Mouse (Mus musculus) urinary bladder, postnatal 14 days (tissue): ENCODE measurements around the gene Smarcc1.
A peak's percentile ranks its signal among the peaks of the same experiment; 100 is the strongest.
"Not testable (repeated sequence)": the region's sequence is repeated elsewhere in the genome, so short reads cannot be mapped to it uniquely, and the experiment has no call there.

Experiments
- DNase-seq: peaks from one replicate; pipeline ENCODE4 v3.0.0; 2021; ENCODE audit warnings: low spot score

The Smarcc1 gene

DNA sequence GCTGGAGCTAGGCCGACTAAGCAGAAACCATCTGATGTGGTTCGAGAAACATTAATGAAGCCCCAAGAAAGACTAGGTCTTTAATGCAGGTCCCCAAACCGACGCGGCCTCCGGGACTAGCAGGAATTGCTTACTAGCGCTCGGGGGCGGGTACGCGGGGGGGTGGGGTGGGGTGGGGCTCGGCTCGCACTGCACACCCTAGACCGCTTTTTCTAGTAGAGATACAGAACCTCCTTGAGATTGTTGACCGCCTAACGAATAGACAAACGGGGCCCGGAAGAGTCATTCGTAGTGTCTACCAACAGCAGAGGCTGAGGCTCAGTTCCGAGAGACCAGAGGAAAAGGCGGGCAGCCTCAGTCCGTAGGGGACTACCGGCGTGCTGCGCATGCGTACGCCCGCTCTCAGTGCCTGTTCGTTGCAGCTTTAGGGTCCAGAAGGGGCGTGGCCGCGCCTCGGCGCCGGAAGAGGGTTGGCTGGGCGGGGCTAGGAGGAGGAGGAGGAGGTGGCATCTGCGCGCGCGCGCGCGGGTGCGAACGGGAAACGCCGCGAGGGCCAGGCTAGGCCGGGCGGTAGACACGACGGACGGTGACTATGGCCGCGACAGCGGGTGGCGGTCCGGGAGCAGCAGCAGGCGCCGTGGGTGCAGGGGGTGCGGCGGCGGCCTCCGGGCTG lies 14.2 kb downstream of the Smarcc1 start:
- DNase-seq: peak; percentile 100

DNA sequence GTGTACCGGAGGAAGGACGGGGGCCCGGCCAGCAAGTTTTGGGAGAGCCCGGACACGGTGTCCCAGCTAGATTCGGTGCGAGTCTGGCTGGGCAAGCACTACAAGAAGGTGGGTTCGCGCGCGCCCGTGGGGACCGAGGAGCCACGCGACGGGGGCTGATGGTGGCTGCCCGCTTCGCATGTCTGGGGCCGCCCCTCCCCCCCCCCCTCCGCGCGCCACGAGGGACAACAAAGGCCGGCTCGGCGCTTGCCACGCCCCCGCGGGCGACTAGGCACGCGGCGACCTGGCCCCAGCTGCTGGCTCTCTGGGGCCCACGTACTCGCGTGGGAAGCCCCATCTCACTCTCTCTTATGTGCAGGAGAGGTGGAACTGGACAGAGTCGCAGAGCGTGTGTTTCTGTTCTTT lies 14.7 kb downstream of the Smarcc1 start:
- no peak for DNase-seq

GRCm38 (mm10) chr9:110132921-110133320 lies 15.4 kb downstream of the Smarcc1 start:
- no peak for DNase-seq

DNA sequence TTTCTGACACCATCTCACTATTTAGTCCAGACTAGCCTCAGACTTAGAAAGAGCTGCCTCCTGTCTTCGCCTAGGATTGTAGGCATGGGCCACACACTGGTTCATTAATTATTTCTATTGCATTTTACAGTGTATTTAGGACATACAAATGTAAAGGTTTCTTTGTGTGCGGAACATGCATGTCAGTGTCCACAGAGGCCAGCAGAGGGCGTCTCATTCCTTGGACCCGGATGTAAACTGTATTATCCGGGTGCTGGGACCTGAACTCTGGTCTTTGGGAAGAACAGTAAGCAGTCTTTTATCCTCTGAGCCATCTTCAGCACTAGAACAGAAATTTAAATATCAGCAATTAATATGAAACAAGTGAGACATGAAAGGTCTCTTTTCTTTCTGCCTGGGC lies 16.7 kb downstream of the Smarcc1 start:
- DNase-seq: no peak

DNA sequence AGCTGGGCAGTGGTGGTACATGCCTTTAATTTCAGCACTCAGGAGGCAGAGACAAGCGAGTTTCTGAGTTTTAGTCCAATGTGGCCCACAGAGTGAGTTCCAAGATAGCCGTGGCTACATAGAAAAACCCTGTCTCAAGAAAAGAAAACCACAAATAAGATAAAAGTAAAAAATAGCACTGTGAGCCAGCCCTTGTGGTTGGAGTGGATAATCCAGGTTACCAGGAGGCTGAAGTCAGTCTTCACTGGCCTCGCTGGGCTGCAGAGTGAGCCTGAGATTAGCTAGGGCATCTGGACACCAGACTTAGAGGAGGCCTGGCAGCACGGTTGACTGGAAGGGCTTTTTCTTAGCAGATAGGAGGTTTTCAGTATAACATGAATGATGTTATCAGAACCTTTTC lies 21.6 kb downstream of the Smarcc1 start:
- no peak for DNase-seq

DNA sequence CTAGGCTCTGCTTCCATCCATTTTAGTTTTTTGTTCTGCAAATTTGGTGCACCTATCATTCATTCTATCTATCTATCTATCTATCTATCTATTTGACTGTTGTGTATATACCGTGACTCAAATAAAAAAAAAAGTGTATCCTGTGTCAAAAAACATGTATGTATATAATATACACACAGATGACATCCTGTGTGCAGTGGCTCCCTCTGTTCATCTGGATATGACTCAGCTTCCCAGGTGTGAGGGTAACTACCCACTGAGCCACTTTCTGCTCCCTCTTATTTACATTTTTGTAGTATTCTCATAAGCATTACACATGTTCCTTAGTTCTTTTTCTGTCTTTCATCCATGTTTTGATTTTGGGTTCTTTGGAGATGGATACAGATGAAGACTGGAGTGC lies 24.6 kb downstream of the Smarcc1 start:
- no peak for DNase-seq

GRCm38 (mm10) chr9:110148598-110148997 lies 31.1 kb downstream of the Smarcc1 start:
- no peak for DNase-seq

GRCm38 (mm10) chr9:110159036-110159435 lies 41.5 kb downstream of the Smarcc1 start:
- no peak for DNase-seq

- not testable (repeated sequence) for DNase-seq
These were observed 43.0 kb downstream of the Smarcc1 start for GRCm38 (mm10) chr9:110160486-110160885.

DNA sequence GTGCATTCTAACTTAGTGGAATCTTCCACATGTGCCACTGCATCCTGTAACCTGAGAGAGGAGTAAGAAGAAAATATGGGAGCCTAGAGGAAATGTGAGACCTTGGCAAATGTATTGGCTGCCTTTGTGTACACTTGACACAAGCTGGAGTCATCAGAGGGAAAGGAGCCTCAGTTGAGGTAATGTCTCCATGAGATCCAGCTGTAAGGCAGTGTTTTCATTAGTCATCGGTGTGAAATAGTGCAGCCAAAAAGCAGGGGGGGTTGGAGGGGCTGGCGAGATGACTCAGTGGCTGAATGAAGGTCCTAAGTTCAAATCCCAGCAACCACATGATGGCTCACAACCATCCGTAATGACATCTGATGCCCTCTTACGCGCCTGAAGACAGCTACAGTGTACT lies 44.9 kb downstream of the Smarcc1 start:
- no peak for DNase-seq

DNA sequence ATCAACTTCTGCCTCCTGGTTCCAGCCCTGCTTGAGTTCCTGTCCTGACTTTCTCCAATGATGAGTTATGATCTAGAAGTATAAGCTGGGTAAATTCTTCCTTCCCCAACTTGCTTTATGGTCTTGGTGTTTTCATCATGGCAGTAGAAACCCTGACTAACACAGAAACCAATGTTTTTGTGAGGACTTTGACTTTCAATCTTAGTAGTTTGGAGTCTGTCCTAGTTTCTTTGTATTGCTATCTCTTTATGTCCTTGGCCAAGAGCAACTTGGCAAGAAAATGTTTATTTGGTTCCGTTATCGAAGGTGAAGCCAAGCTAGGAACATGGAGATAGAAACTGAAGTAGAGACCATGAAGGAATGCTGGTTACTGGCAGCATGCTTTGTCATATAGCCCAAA lies 45.6 kb downstream of the Smarcc1 start:
- no peak for DNase-seq

DNA sequence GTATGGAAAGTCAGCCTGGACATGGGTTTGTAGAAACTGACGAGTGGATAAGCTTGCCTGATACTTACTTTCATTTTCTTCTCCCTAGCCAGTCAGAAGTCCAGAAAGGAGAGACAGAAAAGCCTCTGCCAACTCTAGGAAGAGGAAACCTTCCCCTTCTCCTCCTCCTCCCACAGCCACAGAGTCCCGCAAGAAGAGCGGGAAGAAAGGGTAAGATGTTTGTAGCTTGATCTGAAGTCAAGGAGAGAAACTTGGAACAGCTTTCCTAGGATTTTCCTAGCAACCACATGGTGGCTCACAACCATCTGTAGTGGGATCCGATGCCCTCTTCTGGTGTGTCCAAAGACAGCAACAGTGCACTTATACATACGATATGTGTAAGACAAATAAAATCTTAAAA lies 53.4 kb downstream of the Smarcc1 start:
- DNase-seq: no peak

GRCm38 (mm10) chr9:110199870-110200269 lies 82.4 kb downstream of the Smarcc1 start:
- DNase-seq: no peak

GRCm38 (mm10) chr9:110205526-110206404 lies 88.3 kb downstream of the Smarcc1 start:
- no peak for DNase-seq

- DNase-seq: no peak
These were observed 88.9 kb downstream of the Smarcc1 start for GRCm38 (mm10) chr9:110206437-110206836.

- DNase-seq: no peak
These were observed 90.8 kb downstream of the Smarcc1 start for GRCm38 (mm10) chr9:110208265-110208664.

DNA sequence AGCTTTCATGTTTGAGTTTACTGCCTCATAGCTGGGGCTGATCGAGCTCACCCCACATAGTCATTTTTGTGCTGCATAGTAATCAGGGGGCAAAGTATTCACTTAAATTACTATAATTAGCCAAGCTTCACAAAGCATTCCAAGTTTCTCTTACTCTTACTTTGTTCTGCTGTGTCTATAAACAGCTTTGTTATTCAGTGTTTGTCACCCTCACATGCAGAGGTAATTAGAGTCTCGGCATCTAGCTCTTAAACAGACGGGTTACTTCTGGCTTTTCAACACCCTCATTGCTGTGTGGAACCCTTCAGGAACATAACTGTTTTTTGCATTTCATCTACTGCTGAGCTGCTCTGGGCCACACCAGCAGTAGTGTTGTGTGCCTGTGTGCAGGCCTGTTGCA lies 91.5 kb downstream of the Smarcc1 start:
- DNase-seq: no peak

GRCm38 (mm10) chr9:110224273-110224672 lies 106.8 kb downstream of the Smarcc1 start:
- DNase-seq: no peak

DNA sequence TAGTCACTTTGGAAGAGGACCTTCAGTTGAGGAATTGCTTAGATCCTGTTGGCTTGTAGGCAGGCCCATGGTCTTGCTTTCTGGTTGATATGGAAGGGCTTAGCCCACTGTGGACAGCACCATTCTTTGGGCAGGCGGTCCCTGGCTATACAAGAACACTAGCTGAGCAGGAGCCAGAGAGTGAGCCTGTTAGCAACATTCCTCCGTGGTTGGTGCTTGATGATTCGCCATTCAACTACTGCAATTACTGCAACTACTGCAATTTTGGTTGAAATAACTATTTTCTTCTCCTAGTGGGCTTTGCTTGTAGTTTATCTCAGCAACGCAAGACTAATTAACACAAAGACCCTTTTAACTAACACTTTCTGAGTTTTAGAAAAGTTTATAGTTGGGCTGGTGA lies 108.7 kb downstream of the Smarcc1 start:
- DNase-seq: no peak

DNA sequence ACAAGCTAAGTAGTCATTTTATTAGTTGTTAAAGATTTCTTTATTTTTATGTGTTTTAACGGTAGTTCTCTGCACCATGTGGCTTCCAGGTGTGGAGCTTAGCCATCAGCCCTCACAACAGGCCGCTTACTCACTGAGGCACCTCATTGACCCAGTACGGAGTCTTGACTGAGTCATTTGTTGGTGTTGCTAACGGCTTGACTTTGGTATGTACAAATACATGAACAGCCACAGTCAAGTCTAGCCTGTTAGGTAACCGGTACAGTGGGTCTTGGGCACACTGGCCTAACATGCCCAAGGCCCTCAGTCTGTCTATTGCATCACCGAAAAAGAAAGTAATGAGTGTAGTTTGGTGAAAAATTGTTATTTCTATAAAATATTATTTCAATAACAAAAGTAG lies 111.2 kb downstream of the Smarcc1 start:
- peak; percentile 69 for DNase-seq

GRCm38 (mm10) chr9:110229112-110229511 lies 111.6 kb downstream of the Smarcc1 start:
- DNase-seq: no peak

- DNase-seq: no peak
These were observed 112.2 kb downstream of the Smarcc1 start for GRCm38 (mm10) chr9:110229566-110230248.
